Mouse (Mus musculus) forebrain, embryonic 13.5 days (tissue): ENCODE data around the gene 4931440F15Rik. TPM values are rescaled to one million over a fixed set of nuclear protein-coding genes. Genes with fewer than 3 reads are reported as not detected.

Experiments used
- polyA plus RNA-seq: library from polyadenylated mRNA; unstranded; fragments of >200 nt; fragmentation: Nextera tagmentation; extraction: Ambion mirVana; gene quantifications from 2 replicates; pipeline ENCODE4 v1.2.1, GENCODE M21; 2015

Gene 4931440F15Rik
- polyA plus RNA-seq, 1 experiment from 2014 or later = 0.30 TPM

Other genes with a start within 250 kb of the 4931440F15Rik start
- gene Rtn4, start 132.7 kb downstream of the 4931440F15Rik start, polyA plus RNA-seq = 102 TPM in 2 replicates
- 1.4 and 1.7 TPM in 2 replicates for gene Eml6, start 200.4 kb upstream of the 4931440F15Rik start, polyA plus RNA-seq